Mouse (Mus musculus): Measurements from ENCODE around the gene Rgl1.

GRCm38 (mm10) chr1:152618381-152618780 lies 147.8 kb downstream of the Rgl1 start:
- TF ChIP-seq CTCF (IDR thresholded peaks at IDR 0.05; ENCODE audit: low read depth) (peak; percentile 63), EP300 (IDR thresholded peaks at IDR 0.05; ENCODE audit: low read depth) (no peak)
